Mouse (Mus musculus): ENCODE measurements at regions not wholly inside any gene's neighbourhood (a gene's known extent, or its start where the extent isn't known, plus 50 kb on each side); places are given as distances from the start of the nearest gene placed in this dataset.

GRCm38 (mm10) chr12:25180289-25180688 lies 83.3 kb upstream of the Id2 start:
- no peak for DNase-seq

GRCm38 (mm10) chr12:25178491-25179115 lies 81.7 kb upstream of the Id2 start:
- no peaks in the 10 kb centered on the region for H3K36me3 ChIP-seq (ENCODE audit: insufficient read depth)
- no peak overlapping the region for H3K27ac ChIP-seq (ENCODE audit: low read depth, low read length)
- H3K27me3 ChIP-seq (ENCODE audit: insufficient read depth, low read length) = no peaks in the 10 kb centered on the region
- 71% methylated on average over 5 of the region's 5 CpGs for WGBS
- H3K9ac ChIP-seq = no peak overlapping the region
- ATAC-seq (no peak), DNase-seq (no peak)
- no peak overlapping the region for H3K4me3 ChIP-seq (ENCODE audit: low read depth, low read length)
- no peaks in the 10 kb centered on the region for H3K9me3 ChIP-seq (ENCODE audit: low read length)
- H3K4me1 ChIP-seq (ENCODE audit: insufficient read depth) = no peaks in the 10 kb centered on the region
- no peak overlapping the region for H3K4me2 ChIP-seq (ENCODE audit: low read depth)
- TF ChIP-seq CTCF (IDR thresholded peaks at IDR 0.05; ENCODE audit: low read depth) = no peak

More at GRCm38 (mm10) chr12:25180289-25180688, 83.3 kb upstream of the Id2 start:
- no peaks in the 10 kb centered on the region for H3K9me3 ChIP-seq (ENCODE audit: low read length)
- no peaks in the 10 kb centered on the region for H3K27me3 ChIP-seq (ENCODE audit: insufficient read depth, low read length)
- no peak for TF ChIP-seq CTCF (IDR thresholded peaks at IDR 0.05; ENCODE audit: low read depth)
- H3K4me2 ChIP-seq (ENCODE audit: low read depth) = no peak overlapping the region
- no peak overlapping the region for H3K4me3 ChIP-seq (ENCODE audit: low read depth, low read length)
- 31% methylated on average over 3 of the region's 3 CpGs for WGBS
- H3K27ac ChIP-seq (ENCODE audit: low read depth, low read length) = no peak overlapping the region
- ATAC-seq = no peak
- no peak overlapping the region for H3K9ac ChIP-seq
- no peaks in the 10 kb centered on the region for H3K4me1 ChIP-seq (ENCODE audit: insufficient read depth)
- H3K36me3 ChIP-seq (ENCODE audit: insufficient read depth) = no peaks in the 10 kb centered on the region

- Histone ChIP-seq H3K27me3 (ENCODE audit: insufficient read depth, low read length) (no peaks in the 10 kb centered on the region), H3K9me3 (ENCODE audit: low read length) (no peaks in the 10 kb centered on the region), H3K4me3 (ENCODE audit: low read depth, low read length) (no peak overlapping the region), H3K27ac (ENCODE audit: low read depth, low read length) (no peak overlapping the region), H3K4me2 (ENCODE audit: low read depth) (no peak overlapping the region), H3K4me1 (ENCODE audit: insufficient read depth) (no peaks in the 10 kb centered on the region), H3K9ac (no peak overlapping the region), H3K36me3 (ENCODE audit: insufficient read depth) (no peaks in the 10 kb centered on the region)
- no peak for TF ChIP-seq CTCF (IDR thresholded peaks at IDR 0.05; ENCODE audit: low read depth)
- DNase-seq (no peak), ATAC-seq (no peak)
- WGBS = 62% methylated on average over 3 of the region's 3 CpGs
Observed at GRCm38 (mm10) chr12:25177827-25178226, 80.9 kb upstream of the Id2 start.

- TF ChIP-seq CTCF (IDR thresholded peaks at IDR 0.05; ENCODE audit: low read depth) = no peak
- 92% methylated on average over 3 of the region's 3 CpGs for WGBS
- H3K27ac ChIP-seq (ENCODE audit: low read depth, low read length) = no peak overlapping the region
Observed at GRCm38 (mm10) chr12:25176565-25176964, 79.6 kb upstream of the Id2 start.

GRCm38 (mm10) chr12:25173064-25173463 lies 76.1 kb upstream of the Id2 start:
- H3K27ac ChIP-seq (ENCODE audit: low read depth, low read length) = no peak overlapping the region
- H3K36me3 ChIP-seq (ENCODE audit: insufficient read depth) = no peaks in the 10 kb centered on the region
- H3K4me2 ChIP-seq (ENCODE audit: low read depth) = no peak overlapping the region
- DNase-seq = no peak
- no peak for ATAC-seq
- H3K4me3 ChIP-seq (ENCODE audit: low read depth, low read length) = no peak overlapping the region
- WGBS = 68% methylated on average over 6 of the region's 6 CpGs
- no peaks in the 10 kb centered on the region for H3K4me1 ChIP-seq (ENCODE audit: insufficient read depth)
- H3K9ac ChIP-seq = no peak overlapping the region
- no peaks in the 10 kb centered on the region for H3K27me3 ChIP-seq (ENCODE audit: insufficient read depth, low read length)
- H3K9me3 ChIP-seq (ENCODE audit: low read length) = no peaks in the 10 kb centered on the region
- TF ChIP-seq CTCF (IDR thresholded peaks at IDR 0.05; ENCODE audit: low read depth) = no peak

More at GRCm38 (mm10) chr12:25176565-25176964, 79.6 kb upstream of the Id2 start:
- no peak overlapping the region for H3K4me2 ChIP-seq (ENCODE audit: low read depth)
- H3K4me3 ChIP-seq (ENCODE audit: low read depth, low read length) = no peak overlapping the region
- H3K9me3 ChIP-seq (ENCODE audit: low read length) = no peaks in the 10 kb centered on the region
- ATAC-seq (no peak), DNase-seq (no peak)
- H3K36me3 ChIP-seq (ENCODE audit: insufficient read depth) = no peaks in the 10 kb centered on the region
- no peaks in the 10 kb centered on the region for H3K27me3 ChIP-seq (ENCODE audit: insufficient read depth, low read length)
- no peaks in the 10 kb centered on the region for H3K4me1 ChIP-seq (ENCODE audit: insufficient read depth)
- no peak overlapping the region for H3K9ac ChIP-seq

- no peaks in the 10 kb centered on the region for H3K9me3 ChIP-seq (ENCODE audit: low read length)
- H3K9ac ChIP-seq = no peak overlapping the region
- H3K36me3 ChIP-seq (ENCODE audit: insufficient read depth) = no peaks in the 10 kb centered on the region
- H3K27me3 ChIP-seq (ENCODE audit: insufficient read depth, low read length) = no peaks in the 10 kb centered on the region
- DNase-seq = no peak
- WGBS = 90% methylated on average over 4 of the region's 4 CpGs
- ATAC-seq = no peak
- H3K27ac ChIP-seq (ENCODE audit: low read depth, low read length) = no peak overlapping the region
- H3K4me2 ChIP-seq (ENCODE audit: low read depth) = no peak overlapping the region
- H3K4me1 ChIP-seq (ENCODE audit: insufficient read depth) = no peaks in the 10 kb centered on the region
- H3K4me3 ChIP-seq (ENCODE audit: low read depth, low read length) = no peak overlapping the region
- TF ChIP-seq CTCF (IDR thresholded peaks at IDR 0.05; ENCODE audit: low read depth) = no peak
Observed at GRCm38 (mm10) chr12:25172450-25172849, 75.5 kb upstream of the Id2 start.

- no peak overlapping the region for H3K4me3 ChIP-seq (ENCODE audit: low read depth, low read length)
- no peaks in the 10 kb centered on the region for H3K36me3 ChIP-seq (ENCODE audit: insufficient read depth)
- no peaks in the 10 kb centered on the region for H3K4me1 ChIP-seq (ENCODE audit: insufficient read depth)
- ATAC-seq (no peak), DNase-seq (no peak)
- no peaks in the 10 kb centered on the region for H3K9me3 ChIP-seq (ENCODE audit: low read length)
- no peak overlapping the region for H3K9ac ChIP-seq
- no peak for TF ChIP-seq CTCF (IDR thresholded peaks at IDR 0.05; ENCODE audit: low read depth)
- WGBS = 94% methylated on average over 3 of the region's 3 CpGs
- no peak overlapping the region for H3K27ac ChIP-seq (ENCODE audit: low read depth, low read length)
- no peaks in the 10 kb centered on the region for H3K27me3 ChIP-seq (ENCODE audit: insufficient read depth, low read length)
- H3K4me2 ChIP-seq (ENCODE audit: low read depth) = no peak overlapping the region
Observed at GRCm38 (mm10) chr12:25169611-25170010, 72.7 kb upstream of the Id2 start.

Data from forebrain, postnatal 0 days (tissue).